Mouse (Mus musculus): ENCODE data around the gene Perm1. TPM values are rescaled to one million over a fixed set of nuclear protein-coding genes. Genes with fewer than 3 reads are reported as not detected.

Gene Perm1
- total RNA-seq, 2 experiments from 2014 or later, result 30.8 to 32.7 TPM

DNA sequence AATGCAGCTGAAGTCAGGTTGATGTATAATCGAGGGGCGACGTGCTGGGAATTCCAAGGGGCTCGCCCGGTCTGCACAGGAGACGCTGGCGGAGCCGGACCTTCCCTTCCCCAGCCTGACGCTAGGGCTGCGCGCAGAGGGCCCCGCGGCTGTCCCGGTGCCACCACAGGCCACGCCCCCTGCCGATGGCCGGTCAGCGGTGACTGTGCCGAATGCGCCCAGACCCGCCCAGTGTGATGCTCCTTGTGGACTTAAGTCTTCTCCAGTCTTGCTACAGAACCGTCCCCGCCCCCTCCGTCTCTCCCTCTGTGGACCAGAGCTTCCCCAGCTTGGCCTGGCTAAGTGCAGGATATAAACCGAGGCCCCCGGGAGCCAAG, 17.9 kb upstream of the Perm1 start:
- DNase-seq (ENCODE audit: low spot score in 2 of 2), result peak; percentile 83 to 91

DNA sequence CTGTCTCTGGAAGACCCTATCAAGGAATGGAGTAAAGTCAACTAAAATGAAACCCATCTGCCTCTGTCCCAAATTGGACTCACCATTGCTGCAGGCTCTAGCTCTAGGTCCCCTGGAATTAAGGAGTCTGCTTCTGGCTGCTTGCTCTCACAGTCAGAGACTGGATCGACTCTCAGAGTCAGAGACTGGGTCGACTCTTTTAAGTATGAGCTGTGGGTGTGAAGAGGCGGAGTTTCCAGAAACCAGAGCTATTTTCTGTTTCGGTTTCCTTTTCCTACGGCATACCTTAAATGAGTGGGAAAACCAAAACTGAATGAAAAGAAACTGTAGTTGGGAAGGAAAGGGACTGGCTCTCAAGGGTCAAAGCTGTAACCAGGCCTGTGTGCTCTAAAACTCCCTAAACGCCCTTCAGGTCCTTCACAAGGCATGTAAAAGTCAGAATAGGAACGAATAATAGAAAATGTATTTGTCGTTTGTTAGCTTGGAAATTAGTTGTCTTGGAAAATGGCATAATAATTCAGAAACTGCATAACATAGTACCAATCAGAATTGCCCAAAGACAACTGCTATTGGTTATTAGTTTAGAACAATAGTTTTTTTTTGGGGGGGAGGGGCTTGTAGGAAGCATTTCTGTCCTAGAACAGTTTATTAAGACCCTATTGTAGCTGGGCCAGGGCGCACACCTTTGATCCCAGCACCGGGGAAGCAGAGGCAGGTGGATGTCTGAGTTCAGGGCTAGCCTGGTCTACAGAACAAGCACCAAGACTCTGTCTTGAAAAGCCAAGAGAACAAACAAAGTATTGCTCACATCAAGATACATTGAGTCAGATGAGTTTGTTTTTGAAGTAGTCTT, 14.8 kb upstream of the Perm1 start, which contains the start of gene Isg15:
Isg15 (minus strand) TSS at position 196 of the 853 bp plus-strand sequence.
- no peak for DNase-seq (ENCODE audit: low spot score in 2 of 2)

DNA sequence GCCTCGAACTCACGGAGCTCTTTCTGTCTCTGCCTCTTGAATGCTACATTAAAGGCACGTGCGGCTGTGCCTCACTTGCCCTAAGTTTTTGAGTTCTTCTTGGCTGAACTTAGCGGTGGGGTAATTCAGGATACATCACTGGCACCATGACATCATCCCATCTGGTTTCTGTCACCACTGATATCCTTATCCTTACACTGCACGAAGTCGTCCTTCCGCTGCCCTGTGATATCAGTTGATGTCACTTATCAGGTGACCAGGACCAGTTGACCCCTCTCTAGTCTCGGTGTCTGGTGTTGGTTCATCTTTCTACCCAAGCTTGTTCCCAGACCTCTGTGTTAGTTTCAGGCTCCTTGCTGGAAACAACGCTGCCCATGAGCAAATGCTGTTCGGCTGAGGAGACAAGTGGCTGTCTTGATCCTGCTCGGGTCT, 13.2 kb upstream of the Perm1 start:
- DNase-seq (ENCODE audit: low spot score in 2 of 2), result no peak

DNA sequence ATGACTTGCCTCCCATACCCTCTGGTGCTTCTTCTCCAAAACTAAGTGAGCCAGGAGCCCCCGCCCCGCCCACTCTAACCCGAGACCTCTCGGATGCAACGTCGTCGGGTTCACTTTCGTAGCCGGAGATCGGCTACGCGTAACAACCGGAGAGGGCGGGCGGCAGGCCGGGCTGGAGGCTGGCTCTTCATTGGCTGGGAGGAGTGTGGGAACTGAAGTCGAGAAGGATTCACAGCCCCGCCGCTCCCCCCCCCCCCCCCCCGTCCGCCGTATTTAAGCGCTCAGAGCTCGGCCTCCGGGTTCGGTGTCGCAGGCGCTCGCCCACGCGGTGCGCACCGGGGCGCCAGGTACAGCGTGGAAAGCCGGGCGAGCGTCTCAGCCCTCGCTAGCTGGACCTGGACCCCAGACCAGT, 12.7 kb upstream of the Perm1 start, which contains the start of gene AW011738:
AW011738 (plus strand) TSS at position 304 of the 412 bp plus-strand sequence.
- peak in 1 of 2 experiments; percentile 63 for DNase-seq (ENCODE audit: low spot score in 2 of 2)

DNA sequence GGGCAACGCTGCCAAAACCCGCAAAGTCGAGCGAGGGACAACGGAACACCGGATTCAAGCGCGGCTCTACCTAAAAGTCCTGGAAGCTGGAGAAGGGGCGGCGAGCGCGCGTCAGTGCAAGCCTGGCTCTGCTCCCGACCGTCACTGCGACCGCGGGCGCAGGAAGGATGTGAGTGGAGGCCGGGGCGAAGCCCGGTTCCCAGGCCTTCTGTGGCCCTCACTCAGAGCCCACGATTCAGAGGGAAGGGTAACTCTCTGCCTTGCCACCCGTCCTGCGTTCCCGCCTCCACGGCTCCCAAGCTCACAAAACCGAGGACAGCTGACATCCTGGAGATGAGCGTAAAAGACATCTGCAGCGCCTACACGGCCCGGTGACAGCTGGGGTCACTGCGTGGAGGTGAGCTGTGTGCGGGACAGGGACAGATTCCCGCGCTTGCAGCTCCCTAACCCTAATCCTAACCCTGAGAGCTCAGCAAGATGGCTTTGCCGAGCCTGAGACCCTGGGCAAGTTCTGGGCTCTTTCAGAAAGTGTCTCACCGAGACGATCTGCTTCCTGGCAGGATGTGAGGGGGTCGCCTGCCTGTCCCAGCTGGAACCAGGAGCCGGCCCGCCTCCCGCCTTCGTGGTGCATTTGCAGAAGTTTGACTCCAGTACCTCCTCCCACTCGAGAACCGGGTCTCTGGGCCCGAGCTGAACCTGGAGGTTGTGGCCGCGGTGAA, 12.1 kb upstream of the Perm1 start:
- no peak for DNase-seq (ENCODE audit: low spot score in 2 of 2)

DNA sequence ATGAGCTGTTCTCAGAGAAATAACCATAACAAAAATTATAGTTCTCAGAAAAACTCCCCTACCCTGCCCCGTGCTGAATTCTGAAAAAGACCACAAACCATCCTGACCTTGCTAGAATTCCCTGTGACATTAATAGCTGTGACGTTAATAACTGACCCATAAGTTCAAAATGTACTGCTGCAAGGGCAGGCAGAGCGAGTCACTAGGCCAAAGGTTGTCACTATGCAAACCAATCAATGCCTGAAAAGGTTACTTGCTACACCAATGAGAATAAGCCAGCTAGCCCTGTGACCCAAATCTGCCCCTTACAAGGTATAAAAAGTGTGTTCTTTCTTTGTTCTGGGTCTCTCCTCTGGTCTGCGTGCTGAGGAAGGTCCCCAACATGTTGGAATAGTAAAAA, 6.8 kb upstream of the Perm1 start:
- no peak for DNase-seq (ENCODE audit: low spot score in 2 of 2)

DNA sequence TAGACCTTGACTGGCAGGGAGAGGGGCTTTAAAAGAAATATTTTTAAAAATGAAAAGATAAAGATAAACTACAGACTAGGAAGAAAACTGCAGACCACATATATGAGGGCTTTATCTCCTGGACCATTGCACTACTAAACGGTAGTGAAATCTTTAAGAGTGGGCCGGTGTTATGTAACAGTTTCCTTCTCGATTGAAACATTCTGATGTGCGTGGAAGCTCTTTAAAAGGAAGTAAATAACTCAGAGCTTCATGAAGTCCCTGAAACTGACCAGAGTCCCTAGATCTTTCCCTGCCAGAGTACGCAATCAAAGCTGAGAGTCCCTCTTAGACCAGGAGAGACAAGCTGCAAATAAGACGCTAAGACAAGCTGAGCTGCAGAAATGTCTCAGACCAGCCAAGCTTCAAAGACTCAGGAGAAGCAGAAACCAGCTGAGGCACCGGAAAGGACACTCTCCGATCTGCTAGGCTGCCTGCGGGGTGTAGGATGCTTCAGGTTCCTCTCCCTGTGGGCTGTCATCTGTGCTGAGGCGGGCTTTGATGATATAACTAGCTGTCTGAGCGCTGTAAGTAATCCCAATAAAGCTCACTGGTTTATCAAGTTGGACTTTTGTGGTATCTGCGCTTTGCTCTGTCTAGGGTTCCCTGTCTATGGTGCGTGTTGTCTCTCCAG, 5.6 kb upstream of the Perm1 start:
- DNase-seq (ENCODE audit: low spot score in 2 of 2), result no peak

DNA sequence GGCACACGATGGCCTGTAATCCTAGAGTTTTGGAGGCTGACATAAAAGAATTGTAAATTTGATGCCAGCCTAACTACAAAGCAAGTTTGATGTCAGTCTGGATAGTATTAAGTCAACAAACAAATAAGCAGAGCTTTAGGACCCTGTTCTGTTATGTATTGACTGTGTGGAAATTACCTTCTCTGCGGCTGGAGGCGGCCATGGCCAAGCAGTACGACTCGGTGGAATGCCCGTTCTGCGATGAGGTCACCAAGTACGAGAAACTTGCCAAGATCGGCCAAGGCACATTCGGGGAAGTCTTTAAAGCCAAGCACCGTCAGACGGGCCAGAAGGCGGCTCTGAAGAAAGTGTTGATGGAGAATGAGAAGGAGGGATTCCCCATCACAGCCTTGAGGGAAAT, 2.5 kb upstream of the Perm1 start:
- no peak for DNase-seq (ENCODE audit: low spot score in 2 of 2)

DNA sequence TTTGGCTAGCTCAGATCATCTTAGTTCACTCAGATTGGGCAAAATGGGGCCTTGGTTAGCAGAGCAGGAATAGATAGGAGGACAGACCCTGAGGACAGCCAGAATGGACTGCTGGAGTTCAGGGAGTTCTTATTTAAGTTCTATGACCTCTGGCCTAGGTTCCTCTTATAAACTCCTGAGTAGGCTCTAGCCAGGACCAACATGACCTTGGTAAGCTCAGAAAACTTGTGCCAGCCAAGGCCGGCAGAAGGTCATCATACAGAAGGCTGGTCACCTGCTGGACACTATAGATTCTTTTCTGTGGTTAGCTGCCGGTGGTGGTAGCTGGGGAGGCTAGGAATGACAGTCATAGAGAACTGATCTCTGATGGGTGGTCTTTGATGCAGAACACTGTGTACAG, 528 bp downstream of the Perm1 start:
- DNase-seq (ENCODE audit: low spot score in 2 of 2), result no peak

DNA sequence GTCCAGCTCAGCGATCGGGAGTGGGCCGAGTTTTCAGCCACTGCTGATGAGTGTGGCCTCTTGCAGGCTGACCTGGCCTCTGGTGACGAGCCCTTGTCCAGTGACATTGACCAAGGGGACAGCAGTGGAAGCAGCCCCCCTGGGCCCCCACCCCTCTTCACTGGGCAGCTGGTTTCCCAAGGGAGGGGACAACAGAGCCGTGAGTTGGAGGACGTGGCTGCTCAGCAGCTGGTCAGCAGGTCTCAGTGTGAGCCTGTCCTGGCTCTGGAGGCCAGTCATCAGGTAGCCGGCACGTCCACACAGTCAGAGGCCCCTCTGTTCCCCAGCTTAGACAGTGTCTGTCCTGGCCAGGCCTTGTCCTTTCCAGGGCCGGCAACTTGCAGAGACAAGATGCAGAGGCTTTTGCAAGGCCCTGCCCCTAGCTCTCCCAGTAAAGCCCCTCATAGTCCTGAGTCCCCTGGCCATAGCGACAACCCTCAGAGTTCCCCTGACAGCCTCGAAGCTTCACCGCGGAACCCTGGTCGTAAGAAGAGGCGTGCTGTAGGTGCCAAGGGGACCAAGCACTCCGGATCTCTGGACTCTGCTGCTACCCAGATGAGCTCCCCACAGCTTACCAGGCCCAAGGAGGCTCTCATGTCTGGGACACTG, 1.5 kb downstream of the Perm1 start:
- no peak for DNase-seq (ENCODE audit: low spot score in 2 of 2)

DNA sequence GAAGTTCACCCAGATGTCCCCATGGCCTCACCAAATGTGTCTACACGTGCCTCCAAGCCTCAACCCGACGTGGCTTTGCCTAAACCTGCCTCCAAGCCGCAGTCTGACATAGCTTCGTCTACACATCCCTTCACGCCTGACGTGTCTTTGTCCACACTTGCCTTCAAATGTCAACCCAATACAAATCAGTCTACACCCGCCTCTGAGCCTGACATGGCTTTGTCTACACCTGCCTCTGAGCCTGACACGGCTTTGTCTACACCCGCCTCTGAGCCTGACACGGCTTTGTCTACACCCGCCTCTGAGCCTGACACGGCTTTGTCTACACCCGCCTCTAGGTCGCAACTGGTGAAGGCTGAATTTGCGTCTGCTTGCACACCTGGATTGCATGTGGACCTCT, 2.2 kb downstream of the Perm1 start:
- no peak for DNase-seq (ENCODE audit: low spot score in 2 of 2)

DNA sequence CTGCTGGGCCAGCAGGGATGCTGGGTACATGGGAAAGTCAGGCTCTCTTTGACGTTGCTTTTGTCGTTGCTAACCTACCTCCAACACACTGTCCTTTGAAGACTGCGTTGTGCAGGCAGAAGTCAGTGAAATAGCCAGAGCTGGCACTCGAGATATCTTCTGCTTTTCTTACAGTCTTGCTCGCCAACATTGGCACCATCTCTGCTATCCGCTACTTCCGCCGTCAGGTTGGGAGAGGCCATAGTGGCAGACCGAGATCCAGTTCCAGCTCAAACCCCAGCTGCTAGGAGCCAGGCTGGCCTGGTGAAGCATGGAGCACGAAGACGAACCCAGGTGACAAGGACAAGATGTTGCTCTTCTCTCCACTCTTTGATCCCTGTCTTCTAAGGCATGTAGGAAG, 4.3 kb downstream of the Perm1 start:
- DNase-seq (ENCODE audit: low spot score in 2 of 2), result no peak

DNA sequence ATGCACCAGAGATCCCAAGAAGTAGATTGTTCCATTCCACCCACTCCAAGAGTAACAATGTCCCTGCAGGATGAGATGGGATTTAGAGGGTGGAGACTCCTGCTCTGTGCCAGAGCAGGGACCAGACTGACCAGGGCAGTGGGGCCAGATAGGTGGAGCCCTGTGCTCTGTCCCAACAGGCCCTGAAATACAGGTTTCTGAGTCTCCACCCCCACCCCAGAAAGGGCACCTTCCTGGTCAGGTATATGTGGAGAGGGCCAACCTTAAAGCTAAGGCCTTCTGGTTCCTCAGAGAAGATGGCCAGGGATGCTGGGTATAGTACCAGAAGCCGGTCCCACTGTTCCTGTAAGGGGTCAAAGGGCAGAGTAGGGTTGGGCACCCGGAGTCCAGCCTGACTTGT, 8.6 kb downstream of the Perm1 start:
- DNase-seq (ENCODE audit: low spot score in 2 of 2), result no peak

DNA sequence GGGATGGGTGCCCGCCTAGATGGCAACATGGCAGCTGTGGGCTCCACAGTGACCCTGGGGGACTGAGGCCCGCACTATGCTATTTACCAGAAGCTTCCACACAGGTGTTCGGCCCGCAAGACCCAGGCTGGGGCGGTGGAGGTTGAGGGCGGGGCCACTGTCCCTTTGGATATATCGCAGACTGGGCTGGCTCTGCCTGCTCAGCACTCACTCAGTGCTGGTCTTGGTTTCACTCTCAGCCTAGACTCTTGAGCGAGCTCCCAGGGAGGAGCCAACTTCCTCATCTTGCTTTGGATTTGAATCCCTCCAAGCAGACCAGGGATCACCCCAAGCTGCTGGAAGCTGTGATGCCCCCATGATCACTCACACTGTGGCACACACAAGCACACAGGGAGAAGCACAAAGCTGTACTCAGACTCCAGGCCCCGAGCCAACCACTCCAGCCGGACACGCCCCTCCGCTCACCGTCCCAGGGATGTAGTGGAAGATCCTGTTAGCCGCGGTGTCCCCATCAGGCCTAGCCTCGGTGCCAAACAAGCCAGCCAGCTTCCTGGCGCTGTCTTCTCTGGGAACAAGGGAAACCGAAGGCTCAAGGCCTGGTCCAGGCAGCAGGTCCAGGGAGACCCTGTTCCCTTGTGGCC, 12.2 kb downstream of the Perm1 start:
- DNase-seq (ENCODE audit: low spot score in 2 of 2), result no peak

DNA sequence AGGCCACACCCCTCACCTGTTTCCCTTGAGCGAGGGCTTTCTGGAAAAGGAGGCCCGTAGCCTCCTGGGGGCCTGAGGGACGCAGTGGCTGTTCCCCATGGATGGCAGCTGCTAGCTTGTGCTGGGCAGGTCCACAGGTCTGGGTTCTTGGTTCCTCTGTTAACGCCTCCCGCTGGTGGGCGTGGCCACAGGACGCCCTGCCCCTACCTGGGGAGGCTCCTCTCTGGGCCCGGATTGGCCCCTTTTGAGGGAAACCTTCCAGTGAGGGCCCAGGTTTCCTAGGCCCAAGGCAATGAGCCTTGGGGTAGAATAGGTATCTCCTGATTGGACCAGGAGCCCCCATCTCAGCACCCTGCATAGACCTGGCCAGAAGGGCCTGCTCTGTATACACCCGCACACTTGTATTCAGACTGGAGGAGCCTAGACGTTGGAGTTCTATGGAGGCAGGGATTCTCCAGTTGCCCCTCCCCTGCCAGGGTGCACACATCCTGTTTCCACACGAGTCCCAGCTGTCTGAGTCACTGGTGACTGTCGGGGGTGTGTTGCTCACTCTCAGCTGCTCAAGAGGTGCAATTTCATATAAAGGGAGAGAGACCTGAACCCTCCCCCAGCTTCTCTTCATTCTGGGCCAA, 12.8 kb downstream of the Perm1 start:
- DNase-seq (ENCODE audit: low spot score in 2 of 2), result no peak

DNA sequence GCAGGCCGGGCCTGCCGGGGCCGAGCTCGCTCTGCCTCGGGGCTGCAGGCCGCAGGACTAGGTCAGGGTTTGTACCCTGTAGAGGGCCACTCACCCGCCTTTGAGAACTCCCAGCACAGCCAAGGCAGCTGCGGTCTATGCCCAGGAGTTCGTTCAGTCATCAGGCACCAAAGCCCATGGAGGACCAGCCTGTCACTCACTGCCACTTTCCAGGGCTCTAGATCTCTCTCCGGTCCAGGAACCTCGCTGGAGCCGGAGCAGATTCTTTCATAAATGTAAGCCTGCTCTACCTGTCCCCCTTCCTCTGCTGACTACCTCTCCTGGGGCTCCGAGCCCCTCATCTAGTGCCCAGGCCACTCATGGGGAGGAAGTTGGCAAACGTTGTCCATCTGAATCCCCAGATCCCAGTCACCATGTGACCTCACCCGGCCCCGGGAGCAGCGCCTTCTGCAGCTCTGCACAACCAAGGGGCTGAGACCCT, 18.4 kb downstream of the Perm1 start:
- DNase-seq (ENCODE audit: low spot score in 2 of 2), result no peak

DNA sequence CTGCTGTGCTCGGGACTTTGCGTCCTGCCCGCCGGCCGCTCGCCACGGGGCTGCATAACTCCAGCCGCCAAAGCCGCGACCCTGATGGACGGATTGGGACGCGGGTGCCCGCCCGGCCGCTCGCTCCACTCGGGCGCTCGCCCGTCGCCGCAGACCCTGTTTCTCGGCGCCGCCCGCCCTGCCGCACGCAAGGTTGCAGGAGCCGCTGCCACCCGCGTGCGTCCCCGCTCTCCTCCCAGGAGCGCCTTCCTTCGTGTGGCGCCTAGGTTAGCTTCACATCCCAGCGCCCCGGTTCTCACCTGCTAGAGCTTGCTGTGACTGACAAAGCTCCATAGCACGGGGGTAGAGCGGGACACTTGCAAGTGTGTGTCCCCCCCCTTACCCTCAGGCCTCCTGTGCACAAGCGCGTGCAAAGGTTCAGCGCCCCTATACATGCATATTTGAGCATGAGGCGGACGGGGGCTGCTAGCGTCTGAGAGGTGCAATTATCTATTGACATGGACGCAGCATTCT, 19.1 kb downstream of the Perm1 start, which contains the start of gene Plekhn1:
Plekhn1 (minus strand) TSS at position 157 of the 513 bp plus-strand sequence.
- peak; percentile 65 to 80 for DNase-seq (ENCODE audit: low spot score in 2 of 2)

DNA sequence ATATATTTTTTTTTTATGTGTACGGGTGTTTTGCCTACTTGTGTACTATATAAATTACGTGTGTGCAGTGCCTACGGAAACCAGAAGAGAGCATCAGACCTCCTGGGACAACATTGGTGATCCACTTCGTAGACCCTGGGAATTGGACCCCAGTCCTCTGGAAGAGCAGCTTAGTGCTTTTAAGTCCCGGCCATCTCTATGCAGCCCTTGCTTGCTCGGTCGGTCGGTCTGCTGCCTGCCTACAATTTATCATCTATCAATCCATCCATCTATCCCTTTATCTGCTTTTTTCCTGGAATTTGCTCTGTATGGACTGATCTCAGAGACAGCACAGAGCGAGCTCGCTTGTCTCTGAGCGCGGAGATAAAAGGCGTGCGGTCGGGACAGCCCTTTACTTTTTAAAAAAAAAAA, 19.7 kb downstream of the Perm1 start:
- DNase-seq (ENCODE audit: low spot score in 2 of 2), result no peak

DNA sequence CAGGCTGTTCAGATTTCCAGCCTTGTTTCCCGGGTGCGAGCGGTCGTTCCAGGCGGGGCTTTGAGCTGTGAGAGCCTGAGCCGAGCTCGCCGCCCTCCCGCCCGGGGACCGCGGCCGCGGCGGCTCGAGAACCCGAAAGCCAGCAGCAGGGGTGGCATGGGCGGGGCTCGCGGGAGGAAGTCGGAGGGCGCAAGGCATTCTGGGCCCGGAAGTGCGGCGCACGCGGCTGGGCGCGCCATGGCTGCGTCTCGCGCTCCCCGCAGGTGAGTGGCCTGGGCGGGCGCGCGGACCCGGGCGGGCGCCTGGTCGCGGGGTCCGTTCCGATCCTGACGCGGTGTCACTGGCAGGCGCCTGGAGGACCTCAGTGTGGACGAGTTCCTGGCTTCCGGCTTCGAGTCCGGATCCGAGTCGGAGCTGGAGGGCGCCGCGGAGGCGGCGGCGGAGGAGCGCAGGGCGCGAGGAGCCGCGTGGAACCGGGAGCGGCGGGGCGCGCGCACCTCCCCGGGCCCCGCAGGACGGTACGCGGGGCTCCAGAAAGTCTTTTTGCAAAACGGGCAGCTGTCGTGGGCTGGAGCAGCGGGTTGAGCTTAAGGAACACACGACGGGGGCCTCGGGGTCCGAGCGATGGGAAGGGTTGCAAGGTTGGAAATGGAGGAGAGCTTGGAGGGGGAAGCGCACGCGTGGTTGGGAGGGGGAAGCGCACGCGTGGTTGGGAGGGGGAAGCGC, 20.3 kb downstream of the Perm1 start, which contains the start of gene Noc2l:
Noc2l (plus strand) TSS at position 203 of the 726 bp plus-strand sequence.
- DNase-seq (ENCODE audit: low spot score in 2 of 2), result peak; percentile 89 to 93
